Mouse (Mus musculus) kidney, postnatal 0 days (tissue): ENCODE measurements around the gene Dclk3. TPM values are rescaled to one million over a fixed set of nuclear protein-coding genes. Genes with fewer than 3 reads are reported as not detected.

Experiments used
- ATAC-seq: fragments of 200-750 bp; cut with Nextera tagmentation; replicated peaks from 2 replicates; pipeline ENCODE4 v1.8.0; 2017; ENCODE audit warnings: low read depth, moderate number of reproducible peaks, moderate TSS enrichment, moderate library complexity; ENCODE audit not compliant: low FRiP score
- DNase-seq: peaks from one replicate; pipeline ENCODE4 v3.0.0-alpha.2; 2016; ENCODE audit warnings: low spot score
- H3K27ac ChIP-seq: fragments of 300-500 bp; sonication (generic); 2 replicates; pipeline ENCODE4 v1.5.1; 2014; ENCODE audit warnings: mild to moderate bottlenecking
- H3K27me3 ChIP-seq: fragments of 300-500 bp; sonication (generic); 2 replicates; pipeline ENCODE4 v1.6.1; 2014; ENCODE audit warnings: low read length, mixed read lengths; ENCODE audit not compliant: insufficient read depth
- H3K36me3 ChIP-seq: fragments of 300-500 bp; sonication (generic); 2 replicates; pipeline ENCODE4 v1.6.1; 2014; ENCODE audit warnings: low read length, mixed read lengths; ENCODE audit not compliant: insufficient read depth
- H3K4me1 ChIP-seq: fragments of 300-500 bp; sonication (generic); replicated peaks from 2 replicates; pipeline ENCODE4 v1.6.1; 2014; ENCODE audit warnings: antibody characterized with exemption, low read length, mixed read lengths; ENCODE audit not compliant: insufficient read depth
- H3K4me2 ChIP-seq: fragments of 300-500 bp; sonication (generic); 2 replicates; pipeline ENCODE4 v1.6.1; 2014; ENCODE audit warnings: mild to moderate bottlenecking, low read length, moderate library complexity, mixed read lengths
- H3K4me3 ChIP-seq: fragments of 300-500 bp; sonication (generic); replicated peaks from 2 replicates; pipeline ENCODE4 v1.5.1; 2014; ENCODE audit warnings: low read depth, low read length
- H3K9ac ChIP-seq: fragments of 300-500 bp; sonication (generic); 2 replicates; pipeline ENCODE4 v1.6.1; 2014; ENCODE audit warnings: low read depth, low read length
- H3K9me3 ChIP-seq: fragments of 300-500 bp; sonication (generic); replicated peaks from 2 replicates; pipeline ENCODE4 v1.6.1; 2016; ENCODE audit warnings: low read length, inconsistent platforms, mixed read lengths
- CTCF ChIP-seq: IDR thresholded peaks from 2 replicates; pipeline ENCODE4 v1.5.1; 2016; ENCODE audit warnings: antibody characterized with exemption, low read depth, mild to moderate bottlenecking, moderate library complexity
- WGBS: fragments of 180-500 bp; shearing (Covaris S2); extraction: QIAGEN DNeasy Blood & Tissue Kit; methylation state at CpG from one replicate; pipeline ENCODE4 v1.1.7; 2014; 5-methylcytosine and 5-hydroxymethylcytosine counted together
- polyA plus RNA-seq: library from polyadenylated mRNA; unstranded; fragments of >200 nt; fragmentation: Nextera tagmentation; extraction: Ambion mirVana; gene quantifications from 2 replicates; pipeline ENCODE4 v1.2.1, GENCODE M21; 2015

Dclk3 gene
- polyA plus RNA-seq, 1 experiment from 2014 or later = 8.6 TPM

GRCm38 (mm10) chr9:111460201-111460814 is 21.4 kb downstream of the Dclk3 start:
- Histone ChIP-seq H3K4me2 (no peak overlapping the region), H3K9me3 (no peaks in the 10 kb centered on the region), H3K9ac (no peak overlapping the region), H3K4me1 (peaks cover 13% of the 10 kb centered on the region), H3K4me3 (no peak overlapping the region), H3K27ac (peak overlapping the region; percentile 78), H3K27me3 (no peaks in the 10 kb centered on the region), H3K36me3 (no peaks in the 10 kb centered on the region)
- DNase-seq = peak; percentile 61
- peak; percentile 95 for ATAC-seq
- no peak for TF ChIP-seq CTCF
- whole genome bisulfite sequencing = 14% methylated on average over 6 of the region's 6 CpGs

GRCm38 (mm10) chr9:111461415-111462103 is 22.7 kb downstream of the Dclk3 start:
- Histone ChIP-seq H3K4me3 (no peak overlapping the region), H3K9me3 (no peaks in the 10 kb centered on the region), H3K27me3 (no peaks in the 10 kb centered on the region), H3K4me1 (peaks cover 13% of the 10 kb centered on the region), H3K36me3 (no peaks in the 10 kb centered on the region), H3K9ac (no peak overlapping the region), H3K4me2 (no peak overlapping the region), H3K27ac (peak overlapping the region; percentile 76)
- DNase-seq (peak; percentile 12), ATAC-seq (peak; percentile 64; the same call in 1 of the 2 replicates)
- no peak for TF ChIP-seq CTCF
- WGBS = 58% methylated on average over 10 of the region's 10 CpGs

GRCm38 (mm10) chr9:111465666-111466065 is 26.8 kb downstream of the Dclk3 start:
- no peak overlapping the region for H3K4me3 ChIP-seq
- H3K9me3 ChIP-seq = no peaks in the 10 kb centered on the region
- H3K4me1 ChIP-seq = 0 out of 2 replicates have a peak, but pooled peaks cover 5% of the 10 kb centered on the region
- 91% methylated on average over 6 of the region's 6 CpGs for WGBS
- no peaks in the 10 kb centered on the region for H3K36me3 ChIP-seq
- DNase-seq = no peak
- H3K27ac ChIP-seq = no peak overlapping the region
- ATAC-seq = no peak
- H3K4me2 ChIP-seq = no peak overlapping the region
- H3K27me3 ChIP-seq = no peaks in the 10 kb centered on the region
- TF ChIP-seq CTCF = no peak
- no peak overlapping the region for H3K9ac ChIP-seq

GRCm38 (mm10) chr9:111473686-111474457 is 35.0 kb downstream of the Dclk3 start:
- TF ChIP-seq CTCF = no peak
- H3K4me3 ChIP-seq = no peak overlapping the region
- H3K4me2 ChIP-seq = no peak overlapping the region
- 68% methylated on average over 21 of the region's 21 CpGs for WGBS
- no peak overlapping the region for H3K9ac ChIP-seq
- DNase-seq (peak; percentile 11), ATAC-seq (no peak)
- H3K27ac ChIP-seq = peak overlapping the region; percentile 31; the same call in 1 of the 2 replicates
- no peaks in the 10 kb centered on the region for H3K36me3 ChIP-seq
- no peaks in the 10 kb centered on the region for H3K27me3 ChIP-seq
- H3K9me3 ChIP-seq = no peaks in the 10 kb centered on the region
- H3K4me1 ChIP-seq = no peaks in the 10 kb centered on the region; the same call in 1 of the 2 replicates

- Histone ChIP-seq H3K4me3 (no peak overlapping the region), H3K9ac (no peak overlapping the region), H3K4me2 (no peak overlapping the region), H3K9me3 (no peaks in the 10 kb centered on the region), H3K4me1 (no peaks in the 10 kb centered on the region; the same call in 1 of the 2 replicates), H3K36me3 (no peaks in the 10 kb centered on the region), H3K27ac (peak overlapping the region; percentile 31; the same call in 1 of the 2 replicates), H3K27me3 (no peaks in the 10 kb centered on the region)
- WGBS = 78% methylated on average over 3 of the region's 3 CpGs
- no peak for ATAC-seq
- TF ChIP-seq CTCF = no peak
- DNase-seq = no peak
These were observed 35.5 kb downstream of the Dclk3 start for GRCm38 (mm10) chr9:111474458-111474745.

- Histone ChIP-seq H3K36me3 (no peaks in the 10 kb centered on the region), H3K9ac (no peak overlapping the region), H3K4me3 (no peak overlapping the region), H3K4me2 (no peak overlapping the region), H3K9me3 (no peaks in the 10 kb centered on the region), H3K4me1 (no peaks in the 10 kb centered on the region; the same call in 1 of the 2 replicates), H3K27ac (no peak overlapping the region), H3K27me3 (no peaks in the 10 kb centered on the region)
- WGBS = 92% methylated on average over 3 of the region's 3 CpGs
- ATAC-seq = no peak
- no peak for TF ChIP-seq CTCF
- no peak for DNase-seq
These were observed 36.4 kb downstream of the Dclk3 start for GRCm38 (mm10) chr9:111475281-111475680.
